Mouse (Mus musculus) myocyte (in vitro differentiated cells): Measurements from ENCODE around the gene Zfp995.

Experiments
- POLR2A ChIP-seq: IDR thresholded peaks from one replicate; pipeline ENCODE4 v1.6.1; 2011; ENCODE audit warnings: low read depth, mild to moderate bottlenecking, control low read depth, moderate library complexity; ENCODE audit not compliant: insufficient read length
- REST ChIP-seq: IDR thresholded peaks from one replicate; pipeline ENCODE4 v1.6.1; 2011; ENCODE audit warnings: mild to moderate bottlenecking, control low read depth, moderate library complexity; ENCODE audit not compliant: insufficient read depth, insufficient read length
- SRF ChIP-seq: IDR thresholded peaks from one replicate; pipeline ENCODE4 v1.6.1; 2011; ENCODE audit warnings: low read depth; ENCODE audit not compliant: control insufficient read depth, insufficient read length
- TCF3 ChIP-seq: IDR thresholded peaks from one replicate; pipeline ENCODE4 v1.6.1; 2011; ENCODE audit warnings: low read depth, control low read depth; ENCODE audit not compliant: insufficient read length
- USF1 ChIP-seq: IDR thresholded peaks from one replicate; pipeline ENCODE4 v1.6.1; 2011; ENCODE audit warnings: low read depth, mild to moderate bottlenecking, control low read depth, moderate library complexity

DNA sequence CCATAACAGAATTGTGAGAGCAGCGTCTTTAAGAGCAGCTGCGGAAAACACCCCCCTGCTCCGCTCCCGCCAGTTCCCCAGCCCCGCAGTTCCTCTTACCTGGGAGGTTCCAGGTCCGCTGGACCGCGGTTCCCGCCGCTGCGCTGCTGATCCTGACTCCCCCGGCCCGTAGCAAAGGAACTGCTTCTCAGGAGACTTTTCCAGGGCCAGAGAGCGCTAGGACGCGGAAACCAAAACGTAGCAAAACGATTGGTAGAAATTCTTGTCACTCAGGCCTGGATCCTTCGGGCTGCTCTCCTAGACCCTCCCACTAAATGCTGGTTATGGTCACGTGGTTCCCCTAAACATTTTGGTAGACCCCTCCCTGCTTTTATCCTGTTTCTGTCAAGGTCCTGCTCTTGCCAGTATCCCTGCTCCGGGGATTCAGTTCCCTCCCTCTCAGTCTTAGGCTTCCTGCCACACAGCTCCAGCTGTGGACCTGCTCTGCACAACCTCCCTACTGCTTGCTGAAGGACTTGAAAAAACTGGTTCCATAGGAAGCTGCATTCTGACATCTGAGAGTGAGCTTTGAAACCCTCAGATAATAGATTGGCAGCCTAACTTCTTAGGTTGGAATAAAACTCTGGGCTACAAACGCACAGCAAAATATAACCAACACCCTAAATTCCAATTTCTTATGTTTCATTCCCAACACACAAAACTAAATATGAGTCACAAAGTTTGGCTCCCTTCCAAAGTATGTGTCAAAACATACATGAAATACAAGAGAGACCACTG is 64.0 kb downstream of the Zfp995 start, which contains the start of gene Zfp820:
- TF ChIP-seq POLR2A (no peak), USF1 (peak; percentile 67), SRF (no peak), TCF3 (no peak), REST (no peak)
